ENCODE assay signal across 17 mouse cellular contexts in the genomic region with DNA sequence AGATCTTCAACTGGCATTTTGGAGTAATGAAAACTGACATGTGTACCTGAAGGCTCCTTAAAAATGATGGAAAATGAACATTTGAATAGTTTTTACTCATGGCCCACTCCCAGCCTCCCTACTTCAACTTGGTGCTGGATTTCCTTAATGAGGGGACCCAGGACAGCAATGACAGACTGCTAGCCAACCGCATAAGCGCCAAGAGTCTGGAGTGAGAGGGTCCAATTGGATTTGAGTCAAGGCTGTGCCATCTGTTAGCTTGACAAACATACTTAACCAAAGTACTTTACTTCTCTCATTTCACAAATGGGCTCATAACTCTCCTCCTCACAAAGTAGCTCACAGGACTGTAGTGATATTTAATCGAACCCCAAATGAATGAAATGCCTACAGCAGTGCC.
"Had no signal": no experiment of that assay in that cellular context is flagged by ENCODE, and none has a peak within 500 bp of the region (broad histone marks: within the 10 kb centered on the region; RNA-seq: fewer than 3 reads in every experiment).

No protein-coding gene starts in this region.

- DNase-seq: kidney, adult 8-10 months; kidney, postnatal 10 days; kidney, postnatal 36 days; liver, embryonic 13.5 days; lung, adult 2 months; lung, postnatal 14 days; lung, postnatal 4 days; retina, postnatal 1 day; right cerebral cortex, postnatal 25 days; spleen, adult 18-20 months; thymus, postnatal 25 days had no signal

- H3K36me3 ChIP-seq: kidney, embryonic 15.5 days; liver, embryonic 13.5 days; midbrain, embryonic 12.5 days; neural tube, embryonic 13.5 days; stomach, embryonic 15.5 days had no signal

- H3K9ac ChIP-seq: kidney, embryonic 15.5 days; liver, embryonic 13.5 days; midbrain, embryonic 12.5 days; neural tube, embryonic 13.5 days; stomach, embryonic 15.5 days had no signal

- H3K4me1 ChIP-seq: kidney, embryonic 15.5 days; liver, embryonic 13.5 days; midbrain, embryonic 12.5 days; neural tube, embryonic 13.5 days; stomach, embryonic 15.5 days had no signal

- H3K27ac ChIP-seq: kidney, embryonic 15.5 days; liver, embryonic 13.5 days; midbrain, embryonic 12.5 days; neural tube, embryonic 13.5 days; stomach, embryonic 15.5 days had no signal

- H3K9me3 ChIP-seq: kidney, embryonic 15.5 days; liver, embryonic 13.5 days; neural tube, embryonic 13.5 days; stomach, embryonic 15.5 days had no signal

- H3K4me2 ChIP-seq: kidney, embryonic 15.5 days; liver, embryonic 13.5 days; midbrain, embryonic 12.5 days; neural tube, embryonic 13.5 days; stomach, embryonic 15.5 days had no signal

- H3K27me3 ChIP-seq: kidney, embryonic 15.5 days; liver, embryonic 13.5 days; midbrain, embryonic 12.5 days; neural tube, embryonic 13.5 days; stomach, embryonic 15.5 days had no signal

- ATAC-seq: midbrain, embryonic 16.5 days had no signal

- H3K4me3 ChIP-seq: kidney, embryonic 15.5 days; liver, embryonic 13.5 days; midbrain, embryonic 12.5 days; myocyte; neural tube, embryonic 13.5 days; stomach, embryonic 15.5 days had no signal
